Mouse (Mus musculus) embryo, embryonic 10.5 days (tissue): ENCODE results near the gene Ldlr.
"Not testable (repeated sequence)": the region's sequence is repeated elsewhere in the genome, so short reads cannot be mapped to it uniquely, and the experiment has no call there.

ENCODE experiments used
- DNase-seq: peaks from one replicate; pipeline ENCODE4 v3.0.0-alpha.2; 2015; ENCODE audit warnings: low spot score

The Ldlr gene

DNA sequence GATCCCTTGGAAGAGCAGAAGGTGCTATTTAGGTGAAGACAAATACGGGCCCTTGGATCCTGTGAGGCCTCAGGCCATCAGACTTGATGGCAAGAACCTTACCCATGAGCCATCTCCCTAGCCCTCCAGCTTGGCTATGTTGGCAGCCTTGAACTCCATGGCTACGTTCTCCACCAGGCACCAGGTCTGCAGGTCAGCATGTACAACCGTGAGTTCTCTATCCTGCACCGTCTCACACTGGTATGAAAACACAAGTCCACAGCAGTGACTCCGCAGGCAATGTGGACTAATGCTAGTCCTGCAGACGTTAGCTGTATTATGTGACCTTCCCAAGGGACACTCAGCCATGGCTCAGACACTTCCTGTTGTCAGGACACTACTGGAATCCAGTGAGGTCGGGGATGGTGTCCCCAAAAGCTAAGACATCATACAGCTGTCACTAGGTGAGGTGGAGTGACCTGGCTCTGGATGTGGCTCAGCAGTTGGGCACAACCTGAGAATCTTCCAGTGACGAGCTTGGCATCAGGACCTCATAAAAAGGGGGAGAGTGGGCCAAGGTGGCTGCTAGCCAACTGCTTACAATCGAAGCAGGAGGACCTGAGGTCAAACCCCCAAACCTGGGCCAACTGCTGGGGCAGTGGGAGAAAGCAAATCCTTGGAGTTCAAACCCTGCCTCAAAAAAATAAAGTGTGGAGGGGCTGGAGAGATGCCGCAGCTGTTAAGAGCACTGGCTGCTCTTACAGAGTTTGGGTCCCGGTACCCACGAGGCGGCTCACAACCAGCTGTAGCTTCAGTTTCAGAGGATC, 31.4 kb downstream of the Ldlr start:
- no peak for DNase-seq

DNA sequence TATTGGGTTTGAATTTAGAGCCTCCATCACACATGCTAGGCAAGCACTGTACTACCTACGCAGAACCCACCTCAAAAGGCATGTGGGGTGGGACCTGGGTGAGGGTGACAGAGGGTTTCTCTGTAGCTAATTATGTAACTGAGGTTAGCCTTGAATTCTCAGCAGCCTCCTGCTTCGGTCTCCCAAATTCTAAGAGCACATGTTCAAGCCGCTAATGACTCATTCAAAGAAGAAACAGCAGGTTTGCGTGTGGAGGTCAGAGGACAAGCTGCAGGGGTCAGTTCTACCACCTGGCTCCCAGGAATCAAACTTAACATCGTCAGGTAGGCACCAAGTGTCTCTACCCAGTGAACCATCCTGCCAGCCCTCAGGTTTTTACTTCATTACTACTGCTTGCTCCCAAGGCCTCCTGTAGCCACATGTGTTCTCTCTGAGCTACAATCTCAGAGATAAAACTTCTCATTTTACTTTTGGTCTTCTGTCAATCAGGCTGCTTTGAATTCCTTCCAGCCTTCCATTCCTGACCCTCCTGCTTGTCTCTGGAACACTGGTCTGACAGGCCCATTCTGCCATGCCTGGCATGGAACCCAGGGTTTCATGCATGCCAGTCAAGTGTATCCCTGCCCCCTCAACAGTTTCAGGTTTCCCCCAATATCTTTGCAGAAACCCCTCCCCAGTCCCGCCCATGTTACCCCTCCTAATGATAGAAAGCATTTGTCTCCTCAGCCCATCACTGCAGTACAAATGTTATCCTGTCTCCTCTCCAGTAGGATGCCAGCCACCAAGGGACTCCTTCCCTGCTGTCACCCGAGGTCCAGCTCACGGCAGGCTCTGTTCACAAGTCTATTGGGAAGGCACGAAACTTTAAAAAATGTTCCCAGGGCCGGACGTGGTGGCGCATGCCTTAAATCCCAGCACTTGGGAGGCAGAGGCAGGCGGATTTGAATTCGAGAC, 35.6 kb downstream of the Ldlr start:
- no peak for DNase-seq

DNA sequence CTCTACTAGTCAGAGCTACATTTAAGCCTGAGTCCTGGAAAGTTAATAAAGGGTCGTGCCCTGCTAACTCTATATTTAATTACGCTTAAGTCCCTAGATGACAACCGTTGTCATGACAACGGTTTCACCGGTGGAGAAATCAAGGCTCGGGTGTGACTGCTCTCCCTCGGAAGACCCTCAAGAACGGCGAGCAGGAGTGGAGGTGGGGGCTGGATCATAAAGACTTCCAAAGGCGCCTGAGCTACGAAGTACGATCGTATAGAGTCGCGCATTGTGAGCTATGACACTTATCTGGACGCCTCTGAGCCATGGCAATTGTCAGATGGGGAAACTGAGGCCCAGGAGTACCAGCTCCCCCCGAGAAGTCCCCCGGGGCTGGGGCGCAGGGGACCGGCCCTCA, 36.4 kb downstream of the Ldlr start:
- DNase-seq = peak; percentile 54

DNA sequence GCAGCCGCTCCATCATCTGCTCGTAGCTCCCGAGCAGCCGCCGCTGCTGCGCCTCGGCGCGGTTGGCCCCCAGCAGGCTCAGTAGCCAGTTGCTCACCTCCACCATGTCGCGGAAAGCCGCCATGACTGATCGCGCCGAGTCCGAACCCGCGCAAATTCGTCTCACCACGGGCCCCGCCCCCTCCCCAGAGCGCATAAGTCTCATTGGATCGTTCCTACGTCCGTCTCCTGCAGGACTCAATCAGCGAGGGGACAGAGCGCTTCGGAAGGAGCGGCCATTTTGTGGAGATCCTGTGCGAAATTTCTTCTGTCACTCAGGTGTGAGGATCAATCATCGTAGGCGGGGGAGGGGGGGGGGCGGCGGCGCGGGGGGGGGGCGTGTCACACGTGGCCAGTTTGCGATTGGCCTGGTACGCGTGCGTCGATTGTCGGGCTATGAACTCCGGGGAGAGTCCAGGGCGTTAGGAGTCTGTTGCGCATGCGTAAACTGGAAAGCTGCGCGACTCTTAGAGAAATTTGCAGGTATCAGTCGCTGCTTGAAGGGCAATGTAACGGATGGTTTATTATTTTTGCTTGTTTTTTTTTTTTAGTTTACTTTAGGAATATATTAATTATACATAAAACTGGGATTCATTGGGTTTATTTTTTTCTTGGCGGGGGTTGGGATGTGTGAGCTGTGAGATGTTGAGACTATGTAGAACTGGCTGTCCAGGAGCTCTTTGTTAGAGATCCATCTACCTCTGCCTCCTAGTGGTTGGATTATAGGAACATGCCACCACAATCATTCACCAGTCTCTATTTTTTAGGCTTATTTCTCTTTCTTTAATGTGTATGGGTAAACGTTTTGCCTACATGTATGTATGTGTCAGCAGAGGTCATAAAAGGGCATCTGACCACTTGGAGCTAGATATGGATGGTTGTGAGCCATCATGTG, 37.1 kb downstream of the Ldlr start, which contains the start of gene Spc24:
TSS of gene Spc24 (minus strand) at position 149 of the 934 bp plus-strand sequence.
- DNase-seq = peak; percentile 100

DNA sequence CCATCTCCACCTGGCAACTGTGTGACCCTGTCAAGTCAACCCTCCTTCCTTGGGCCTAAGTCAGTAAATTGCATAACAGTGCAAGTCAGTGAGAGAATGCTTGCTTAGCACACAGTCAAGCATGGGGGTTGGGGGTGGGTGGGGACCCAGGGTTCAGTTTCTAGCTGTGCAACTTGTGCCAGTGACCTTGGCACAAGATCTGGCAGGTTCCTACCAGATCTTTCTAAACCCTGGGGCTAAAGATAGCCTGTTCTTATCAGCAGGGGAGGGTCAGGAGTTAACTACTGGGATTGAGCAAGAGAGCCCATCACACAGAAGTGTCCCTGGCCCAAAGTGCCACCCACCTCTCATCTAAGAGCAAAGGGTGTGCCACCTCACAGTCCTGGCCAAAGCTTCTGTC, 38.9 kb downstream of the Ldlr start:
- DNase-seq = no peak

DNA sequence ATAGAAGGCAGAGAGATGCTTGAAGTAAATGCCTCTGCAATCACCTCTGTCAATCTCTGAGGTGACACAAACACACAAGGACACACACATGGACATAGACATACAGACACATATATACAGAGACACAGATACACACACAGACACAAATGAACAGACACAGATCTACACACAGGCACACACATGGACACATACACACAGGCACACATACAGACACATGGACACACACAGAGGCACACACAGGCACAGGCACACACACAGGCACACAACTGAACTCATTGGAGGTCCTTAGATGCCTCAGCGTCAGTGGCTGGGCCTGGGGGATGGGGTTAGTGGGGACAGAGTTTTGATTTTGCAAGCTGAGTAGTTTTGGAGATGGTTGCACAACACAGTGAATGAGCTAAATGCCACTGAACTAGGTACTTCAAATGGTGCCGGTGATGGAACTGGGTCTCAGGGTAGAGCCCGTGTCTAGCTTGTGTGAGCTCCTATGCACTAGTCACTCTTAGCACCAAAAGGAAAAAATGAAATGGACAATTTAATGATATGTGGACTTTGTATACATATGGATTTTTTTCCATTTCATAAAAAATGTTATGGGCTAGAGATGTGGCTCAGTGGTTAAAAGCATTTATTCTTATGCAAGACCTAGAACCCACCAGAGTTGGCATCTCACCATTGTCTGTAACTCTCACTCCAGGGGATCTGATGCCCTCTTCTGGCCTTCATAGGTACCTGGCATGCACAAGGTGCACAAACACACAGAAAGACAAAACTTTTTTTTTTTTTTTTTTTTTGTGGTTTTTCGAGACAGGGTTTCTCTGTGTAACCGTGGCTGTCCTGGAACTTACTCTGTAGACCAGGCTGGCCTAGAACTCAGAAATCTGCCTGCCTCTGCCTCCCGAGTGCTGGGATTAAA, 41.1 kb downstream of the Ldlr start:
- no peak for DNase-seq

DNA sequence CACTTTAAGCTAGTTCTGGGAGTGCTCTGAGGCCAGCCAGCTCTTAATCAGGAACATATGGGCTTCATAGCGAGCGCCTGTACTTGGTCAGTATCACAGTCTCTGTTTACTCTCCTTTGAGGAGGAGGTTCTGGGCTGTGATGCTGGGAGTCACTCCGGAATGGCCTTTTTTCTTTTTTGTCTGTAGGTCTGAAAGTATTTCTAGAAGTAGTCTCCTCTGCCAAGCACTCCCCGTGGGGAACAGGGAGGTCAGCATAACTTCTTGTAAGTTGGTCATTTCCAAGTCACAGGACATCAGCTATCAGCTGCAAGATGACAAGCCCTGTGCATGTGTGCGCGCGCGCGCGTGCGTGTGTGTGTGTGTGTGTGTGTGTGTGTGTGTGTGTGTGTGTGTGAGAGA, 44.6 kb downstream of the Ldlr start:
- DNase-seq = peak; percentile 70

DNA sequence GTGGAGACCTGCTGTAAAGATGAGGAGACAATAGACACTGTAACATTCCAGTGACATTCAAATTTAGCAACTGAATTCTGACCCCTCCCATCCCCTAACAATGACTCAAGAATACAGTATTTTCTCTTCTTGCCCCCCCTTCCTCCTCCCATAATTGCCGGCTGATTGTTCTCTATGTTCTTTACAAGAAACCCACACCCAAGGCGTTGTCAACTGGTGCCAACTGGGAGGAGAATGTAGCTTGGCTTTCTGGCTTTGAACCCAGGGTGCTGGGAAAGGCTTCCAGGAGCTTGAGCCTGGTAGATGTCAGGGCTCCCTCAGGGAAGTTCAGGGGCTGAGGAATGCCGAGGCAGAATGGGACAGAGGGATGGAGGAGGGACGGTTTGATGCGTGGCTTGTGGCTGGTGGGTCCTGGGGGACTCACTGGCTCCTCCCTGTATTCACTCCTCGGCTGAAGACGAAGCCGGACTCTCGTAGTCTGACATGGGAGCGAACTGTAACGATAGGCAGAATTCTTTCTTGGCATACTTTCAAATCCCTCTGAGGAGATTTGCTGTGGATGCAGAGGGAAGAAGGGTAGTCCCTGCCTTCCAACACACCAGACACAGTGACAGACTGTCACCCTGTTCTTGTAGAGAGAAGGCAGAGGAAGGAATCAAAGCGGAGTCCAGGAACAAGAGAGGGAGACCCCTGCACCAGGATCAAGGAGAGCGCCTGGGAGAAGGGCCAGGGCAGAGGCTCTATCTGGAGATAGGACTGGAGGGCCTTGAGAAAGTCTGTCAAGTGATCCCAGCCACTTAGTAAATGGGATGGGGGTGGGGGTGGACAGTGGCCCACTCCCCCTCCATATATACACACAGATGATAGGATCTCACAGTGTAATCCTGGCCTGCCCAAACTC, 45.5 kb downstream of the Ldlr start:
- no peak for DNase-seq

DNA sequence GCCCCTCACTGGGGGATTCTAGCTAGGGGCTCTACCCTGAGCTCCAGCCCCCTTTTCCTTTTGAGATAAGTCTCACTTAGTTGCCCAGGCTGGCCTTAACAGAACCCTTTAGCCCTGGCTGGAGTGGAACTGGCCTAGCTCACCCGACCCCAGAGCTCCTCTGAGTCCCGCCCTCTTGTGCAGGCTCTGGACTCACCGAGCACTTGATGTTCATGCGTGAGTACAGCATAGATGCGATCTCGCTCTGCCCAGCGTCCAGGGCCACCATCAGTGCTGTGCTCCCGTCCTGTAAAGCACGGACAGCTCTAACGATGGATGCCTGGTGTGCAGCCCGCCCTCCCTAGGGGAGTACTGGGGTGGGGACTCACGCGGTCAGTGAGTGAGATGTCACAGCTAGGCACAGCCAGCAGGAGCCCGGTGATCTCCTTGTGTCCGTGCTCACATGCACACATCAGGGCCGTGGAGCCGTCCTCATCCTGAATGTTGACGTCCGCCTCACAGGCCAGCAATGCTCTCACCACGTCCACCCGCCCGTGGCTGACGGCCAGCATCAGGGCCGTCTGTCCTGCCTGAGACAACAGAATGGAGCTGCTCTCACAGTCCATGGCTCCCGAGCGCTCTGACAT, 46.4 kb downstream of the Ldlr start:
- no peak for DNase-seq

DNA sequence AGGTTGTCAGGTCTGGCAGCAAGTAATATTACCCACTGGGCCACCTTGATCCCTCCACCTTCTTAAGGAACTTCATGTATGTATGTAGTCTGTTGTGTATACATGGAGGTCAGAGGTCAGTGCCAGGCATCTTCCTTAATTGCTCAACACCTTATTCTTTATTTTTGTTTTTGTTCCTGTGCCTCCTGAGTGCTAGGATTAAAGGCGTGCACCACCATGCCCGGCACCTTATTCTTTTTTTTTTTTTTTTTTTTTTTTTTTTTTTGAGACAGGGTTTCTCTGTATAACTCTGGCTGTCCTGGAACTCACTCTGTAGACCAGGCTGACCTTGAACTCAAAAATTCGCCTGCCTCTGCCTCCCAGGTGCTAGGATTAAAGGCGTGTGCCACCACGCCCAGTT, 50.1 kb downstream of the Ldlr start:
- not testable (repeated sequence) for DNase-seq

DNA sequence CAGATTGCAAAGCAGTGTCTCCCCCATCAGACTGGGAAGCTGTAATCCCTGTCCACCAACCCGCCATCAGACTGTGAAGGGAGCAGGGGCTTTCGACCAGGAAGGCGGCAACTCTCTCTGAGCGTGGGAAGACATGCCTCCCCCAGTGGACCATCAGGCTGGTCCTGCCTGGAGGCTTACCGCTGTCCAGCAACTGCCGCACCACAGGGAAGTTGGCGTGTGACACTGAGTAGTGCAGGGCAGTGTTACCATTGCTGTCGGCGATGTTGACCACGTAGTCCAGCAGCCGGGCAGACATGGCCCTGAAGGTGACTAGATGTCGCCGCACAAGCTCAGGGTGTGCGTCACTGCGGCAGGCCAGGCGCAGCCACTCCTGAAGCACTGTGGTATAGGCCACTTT, 51.1 kb downstream of the Ldlr start:
- no peak for DNase-seq

DNA sequence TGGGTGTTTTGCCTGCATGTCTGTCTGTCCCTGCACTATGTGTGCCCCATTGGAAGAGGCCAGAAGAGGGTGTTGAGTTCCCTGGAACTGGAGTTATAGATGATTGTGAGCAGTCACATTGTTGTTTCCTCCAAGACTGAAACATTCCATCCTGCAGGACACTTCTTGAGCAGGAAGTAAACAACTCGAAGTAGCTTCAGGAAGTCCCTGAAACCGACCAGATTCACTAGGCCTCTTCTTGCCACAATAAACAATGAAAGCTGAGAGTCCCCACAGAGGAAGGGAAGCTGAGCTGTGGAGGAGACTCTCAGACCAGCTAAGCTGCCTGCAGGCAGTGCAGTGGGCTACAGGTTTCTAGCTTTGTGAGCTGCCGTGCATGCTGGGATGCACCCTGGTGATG, 54.4 kb downstream of the Ldlr start:
- no peak for DNase-seq

DNA sequence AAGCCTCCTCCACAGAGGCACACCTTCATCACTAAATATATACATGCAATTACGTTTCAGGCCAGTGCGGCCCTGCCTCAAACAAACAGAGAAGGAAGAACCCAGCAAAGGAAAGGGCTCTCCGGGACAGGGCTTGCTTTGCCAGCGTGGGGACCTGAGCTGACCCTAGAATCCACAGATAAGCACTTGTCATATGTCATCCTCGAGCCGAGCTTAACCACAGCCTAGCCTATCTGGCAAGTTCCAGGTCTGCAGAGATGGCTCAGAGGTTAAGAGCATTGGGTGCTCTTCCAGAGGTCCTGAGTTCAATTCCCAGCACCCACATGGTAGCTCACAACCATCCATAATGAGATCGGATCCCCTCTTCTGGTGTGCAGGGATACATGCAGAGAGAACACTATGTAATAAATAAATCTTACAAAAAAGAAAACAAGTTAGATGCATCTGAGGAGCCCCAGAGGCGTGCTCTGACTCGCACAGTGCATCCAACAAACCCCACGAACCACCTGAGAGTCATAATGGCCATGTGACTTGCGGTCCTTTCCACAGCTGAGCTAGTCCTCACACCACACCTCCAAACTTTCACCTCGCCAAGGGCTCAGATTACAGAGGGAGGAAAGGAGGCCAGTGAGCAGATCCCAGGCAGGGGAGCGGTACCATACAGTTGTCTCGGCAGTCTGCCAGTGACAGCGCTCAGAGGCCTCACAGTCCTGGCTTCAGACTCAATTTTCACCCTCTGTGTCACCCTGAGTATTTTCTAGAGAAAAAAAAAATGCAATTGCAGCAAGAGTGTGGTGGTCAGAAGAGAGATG, 58.6 kb downstream of the Ldlr start:
- no peak for DNase-seq

DNA sequence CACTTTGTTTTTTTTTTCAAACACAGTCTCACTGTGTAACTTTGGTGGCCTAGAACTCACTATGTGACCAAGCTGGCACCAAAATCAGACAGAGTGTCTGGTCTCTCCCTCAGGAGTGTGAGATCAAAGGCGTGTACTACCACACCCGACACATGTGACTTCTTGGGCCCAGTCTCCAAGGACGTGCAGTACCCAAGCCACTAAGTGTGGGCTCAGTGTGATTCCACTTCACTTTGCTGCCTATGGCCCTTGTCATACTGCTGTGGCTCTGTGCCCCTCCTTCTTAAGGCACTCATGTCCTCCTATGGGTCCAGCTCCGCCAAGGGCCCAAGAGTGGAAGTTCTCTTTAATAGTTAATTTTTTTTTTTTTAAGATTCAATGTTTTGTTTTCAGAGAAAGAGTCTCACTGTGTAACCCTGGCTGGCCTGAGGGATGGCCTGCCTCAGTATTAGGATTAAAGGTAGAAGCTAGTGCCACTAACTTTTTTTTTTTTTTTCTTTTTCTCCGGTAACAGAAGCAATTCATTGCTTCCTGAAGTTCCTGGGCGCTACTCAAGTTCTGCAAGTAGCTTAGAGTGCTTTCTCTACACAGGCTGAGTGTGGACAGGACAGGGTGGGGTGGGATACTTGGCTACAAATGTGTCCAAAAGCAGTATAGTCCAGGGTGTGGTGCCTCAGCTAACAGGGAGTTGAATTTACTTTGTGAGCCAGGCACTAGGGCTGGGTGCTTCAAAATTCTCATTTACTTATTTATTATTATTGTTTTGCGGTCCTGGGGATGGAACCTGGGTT, 61.4 kb downstream of the Ldlr start:
- no peak for DNase-seq

DNA sequence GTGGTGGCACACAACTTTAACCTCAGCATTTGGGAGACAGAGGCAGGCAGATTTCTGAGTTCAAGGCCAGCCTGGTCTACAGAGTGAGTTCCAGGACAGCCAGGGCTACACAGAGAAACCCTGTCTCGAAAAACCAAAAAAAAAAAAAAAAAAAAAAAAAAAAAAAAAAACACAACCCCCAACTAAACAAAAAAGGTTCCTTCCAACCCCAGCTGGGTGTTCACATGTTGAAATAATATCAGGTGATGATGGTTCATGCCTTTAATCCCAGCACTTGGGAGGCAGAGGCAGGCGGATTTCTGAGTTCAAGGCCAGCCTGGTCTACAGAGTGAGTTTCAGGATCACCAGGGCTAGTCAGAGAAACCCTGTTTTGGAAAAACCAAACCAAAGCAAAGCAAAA, 63.0 kb downstream of the Ldlr start:
- DNase-seq = not testable (repeated sequence)

DNA sequence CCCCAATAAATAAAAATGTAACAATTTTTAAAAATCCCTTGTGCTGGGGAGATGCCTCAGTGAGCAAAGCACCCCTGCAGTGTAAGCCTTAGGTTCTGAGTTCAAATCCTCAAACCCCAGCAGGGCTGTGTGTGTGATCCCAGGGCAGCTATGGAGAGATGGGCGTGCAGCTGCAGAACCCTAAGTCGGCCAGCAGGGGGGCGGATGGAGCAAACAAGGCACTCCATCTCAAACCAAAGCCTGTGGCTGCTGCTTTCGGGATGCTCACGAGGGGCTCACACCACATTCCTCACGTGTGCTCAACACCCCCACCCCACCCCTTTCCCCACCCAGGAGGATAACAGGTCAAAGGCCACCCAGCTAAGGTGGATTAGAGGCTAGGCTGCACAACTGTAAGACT, 63.6 kb downstream of the Ldlr start:
- DNase-seq = peak; percentile 82

DNA sequence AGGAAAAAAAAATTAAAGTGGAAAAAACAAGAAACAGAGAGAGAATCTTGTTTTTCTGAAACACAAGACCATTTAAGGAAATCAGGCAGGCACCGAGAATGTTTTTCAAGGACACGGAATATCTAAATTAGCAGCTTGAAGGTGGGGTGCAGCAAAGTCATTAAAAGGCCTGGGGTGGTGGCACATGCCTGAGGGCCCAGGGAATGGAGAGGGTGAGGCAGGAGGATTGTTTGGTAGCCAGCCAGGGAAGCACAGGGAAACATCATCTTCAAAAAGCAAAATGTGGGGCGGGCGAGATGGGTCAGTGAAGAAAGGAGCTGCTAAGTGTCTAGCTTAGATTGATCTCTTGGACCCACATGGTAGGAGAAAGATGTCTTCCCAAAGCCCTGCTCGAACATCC, 64.4 kb downstream of the Ldlr start:
- DNase-seq = no peak

DNA sequence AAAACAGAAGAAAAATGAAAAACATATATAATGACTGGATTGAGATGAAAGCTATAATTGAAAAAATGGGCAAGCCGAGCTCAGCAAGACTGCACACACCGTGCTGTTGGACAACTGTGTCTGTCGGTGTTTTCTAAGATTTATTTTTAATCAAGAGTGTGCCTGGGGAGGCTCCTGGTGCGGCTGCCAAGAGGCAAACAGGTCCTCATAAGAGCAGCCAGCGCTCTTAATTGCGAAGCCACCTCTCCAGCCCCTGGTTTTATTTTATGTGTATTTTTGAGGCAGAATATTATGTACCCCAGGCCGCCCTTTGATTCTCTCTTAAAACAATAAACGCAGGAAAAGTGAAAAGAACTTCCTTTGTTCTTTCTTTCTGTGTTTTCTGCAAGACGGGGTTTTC, 65.0 kb downstream of the Ldlr start:
- no peak for DNase-seq
